1 mouse cellular context compared by ENCODE assay signal in the genomic region with DNA sequence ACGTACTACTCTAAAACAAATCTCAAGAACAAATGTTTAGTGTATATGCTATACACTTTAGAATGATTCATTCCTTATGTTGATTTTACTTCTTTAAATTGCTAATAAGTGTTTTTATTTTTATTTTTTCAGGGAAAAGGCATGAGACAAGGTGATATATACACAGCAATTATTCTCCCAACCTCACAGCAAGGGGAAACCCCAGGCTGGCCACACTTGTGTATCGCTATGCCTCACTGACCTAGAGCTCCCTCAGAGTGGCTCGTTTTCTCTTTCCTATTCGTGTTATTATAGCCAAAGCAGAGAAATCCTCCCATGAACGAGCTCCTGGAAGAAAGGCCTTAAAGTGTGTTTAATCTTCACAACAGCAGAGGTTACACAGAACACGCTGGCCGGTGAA.
TF ChIP-seq lines count a peak whose summit lies in the region.

No protein-coding gene starts in this region.

TF ChIP-seq in CH12.LX, 34 proteins besides CTCF, POLR2A, EP300 and RAD21 (continued from another document):
- TF ChIP-seq NELFE (IDR thresholded peaks at IDR 0.05; ENCODE audit: low read depth, low read length), result no peak
- TF ChIP-seq NRF1 (IDR thresholded peaks at IDR 0.05; ENCODE audit: low read depth, low read length), result no peak
- TF ChIP-seq CHD1 (IDR thresholded peaks at IDR 0.05; ENCODE audit: low read depth, low read length), result no peak
- TF ChIP-seq SMC3 (IDR thresholded peaks at IDR 0.05; ENCODE audit: low read depth, low read length), result no peak
